In genomic region chr2:181320103-181320499, GRCm38 (mm10) we compare ENCODE assay signal across 8 mouse cellular contexts. TPM values are rescaled to one million over a fixed set of nuclear protein-coding genes. Genes with fewer than 3 reads are reported as not detected.
DNase-seq lines count a peak whose midpoint lies in the region; ATAC-seq lines count a peak whose summit lies in the region.

No protein-coding gene starts in this region.

- intact Hi-C loops in heart, postnatal 25 days (cut with DNase I): no loop called here

- no peak for ATAC-seq in heart, embryonic 15.5 days (replicated peaks; ENCODE audit: insufficient number of reproducible peaks, insufficient read depth, low FRiP score, low read depth)
- ATAC-seq in hindbrain, embryonic 13.5 days (ENCODE audit: low FRiP score): no peak
- no peak; the same call in 1 of the 2 replicates for ATAC-seq in midbrain, embryonic 12.5 days (ENCODE audit: low FRiP score, low read depth)

- H3K9me3 ChIP-seq in heart, embryonic 15.5 days (replicated peaks): no peaks in the 10 kb centered on the region
- no peaks in the 10 kb centered on the region for H3K9me3 ChIP-seq in hindbrain, embryonic 13.5 days
- H3K9me3 ChIP-seq in midbrain, embryonic 12.5 days: no peaks in the 10 kb centered on the region

- peak overlapping the region; percentile 80 for H3K27ac ChIP-seq in heart, embryonic 15.5 days
- peak overlapping the region; percentile 79 for H3K27ac ChIP-seq in hindbrain, embryonic 13.5 days
- H3K27ac ChIP-seq in midbrain, embryonic 12.5 days (replicated peaks): peak overlapping the region; percentile 63; the same call in 1 of the 2 replicates

- peaks cover 16% of the 10 kb centered on the region for H3K27me3 ChIP-seq in heart, embryonic 15.5 days
- peaks cover 15% of the 10 kb centered on the region; the same call in 1 of the 2 replicates for H3K27me3 ChIP-seq in hindbrain, embryonic 13.5 days
- peaks cover 11% of the 10 kb centered on the region for H3K27me3 ChIP-seq in midbrain, embryonic 12.5 days

- H3K36me3 ChIP-seq in heart, embryonic 15.5 days: peaks cover 24% of the 10 kb centered on the region
- H3K36me3 ChIP-seq in hindbrain, embryonic 13.5 days: peaks cover 31% of the 10 kb centered on the region
- peaks cover 34% of the 10 kb centered on the region for H3K36me3 ChIP-seq in midbrain, embryonic 12.5 days

- H3K4me3 ChIP-seq in heart, embryonic 15.5 days: peak overlapping the region; percentile 63
- H3K4me3 ChIP-seq in hindbrain, embryonic 13.5 days: peak overlapping the region; percentile 56
- peak overlapping the region; percentile 70 for H3K4me3 ChIP-seq in midbrain, embryonic 12.5 days

- 17% methylated on average over 7 of the region's 7 CpGs for WGBS in heart, embryonic 15.5 days
- WGBS in hindbrain, embryonic 13.5 days: 14% methylated on average over 7 of the region's 7 CpGs
- WGBS in midbrain, embryonic 12.5 days: 14% methylated on average over 7 of the region's 7 CpGs

- peak overlapping the region; percentile 56 for H3K9ac ChIP-seq in heart, embryonic 15.5 days
- H3K9ac ChIP-seq in hindbrain, embryonic 13.5 days: peak overlapping the region; percentile 68
- H3K9ac ChIP-seq in midbrain, embryonic 12.5 days (replicated peaks): peak overlapping the region; percentile 64

- DNase-seq in heart, postnatal 25 days (ENCODE audit: low spot score): no peak
- DNase-seq in R1 (ENCODE audit: low read depth, low spot score): peak; percentile 50
- DNase-seq in layer of hippocampus, adult 11-12 months (ENCODE audit: low spot score): no peak
- no peak for DNase-seq in left cerebral cortex, adult 11 months (ENCODE audit: low spot score)
- DNase-seq in spleen, postnatal 10 days (ENCODE audit: low spot score in 2 of 2): no peak

- H3K4me1 ChIP-seq in heart, embryonic 15.5 days (replicated peaks): peaks cover 12% of the 10 kb centered on the region
- H3K4me1 ChIP-seq in hindbrain, embryonic 13.5 days (replicated peaks): peaks cover 16% of the 10 kb centered on the region
- H3K4me1 ChIP-seq in midbrain, embryonic 12.5 days: peaks cover 16% of the 10 kb centered on the region

- H3K4me2 ChIP-seq in heart, embryonic 15.5 days: peak overlapping the region; percentile 75
- peak overlapping the region; percentile 72 for H3K4me2 ChIP-seq in hindbrain, embryonic 13.5 days
- H3K4me2 ChIP-seq in midbrain, embryonic 12.5 days (replicated peaks): peak overlapping the region; percentile 78

RNA-seq across cellular contexts. Expression of gene Rtel1, which starts 0.6 kb away (rescaled TPM):
- polyA plus RNA-seq in heart, embryonic 15.5 days (2015; fragmentation: Nextera tagmentation; extraction: Ambion mirVana): 18.0 and 27.9 TPM in 2 replicates
- 10 to 100 TPM; 13.2 to 13.4 TPM for total RNA-seq in heart, postnatal 25 days (2021)
- 34.6 and 35.1 TPM in 2 replicates for polyA plus RNA-seq in hindbrain, embryonic 13.5 days (2015; fragmentation: Nextera tagmentation; extraction: Ambion mirVana)
- polyA plus RNA-seq in midbrain, embryonic 12.5 days (2016; fragmentation: Nextera tagmentation; extraction: Ambion mirVana): 54.2 and 55.3 TPM in 2 replicates

RNA-seq across cellular contexts. Expression of gene Stmn3, which starts 5.8 kb away (rescaled TPM):
- polyA plus RNA-seq in heart, embryonic 15.5 days (2015; fragmentation: Nextera tagmentation; extraction: Ambion mirVana): 0.89 and 13.4 TPM in 2 replicates
- total RNA-seq in heart, postnatal 25 days (2021): under 1 TPM; 0.45 to 0.52 TPM
- polyA plus RNA-seq in hindbrain, embryonic 13.5 days (2015; fragmentation: Nextera tagmentation; extraction: Ambion mirVana): 1,135 and 1,161 TPM in 2 replicates
- polyA plus RNA-seq in midbrain, embryonic 12.5 days (2016; fragmentation: Nextera tagmentation; extraction: Ambion mirVana): 443 and 455 TPM in 2 replicates

RNA-seq across cellular contexts. Expression of gene Gmeb2, which starts 32.3 kb away (rescaled TPM):
- polyA plus RNA-seq in heart, embryonic 15.5 days (2015; fragmentation: Nextera tagmentation; extraction: Ambion mirVana): 7.4 and 9.5 TPM in 2 replicates
- total RNA-seq in heart, postnatal 25 days (2021): 10 to 100 TPM in 1 of 2 experiments, 1 to 10 TPM in 1; 8.5 to 10.5 TPM
- 17.2 and 17.8 TPM in 2 replicates for polyA plus RNA-seq in hindbrain, embryonic 13.5 days (2015; fragmentation: Nextera tagmentation; extraction: Ambion mirVana)
- 23.4 and 23.9 TPM in 2 replicates for polyA plus RNA-seq in midbrain, embryonic 12.5 days (2016; fragmentation: Nextera tagmentation; extraction: Ambion mirVana)

RNA-seq across cellular contexts. Expression of gene Zgpat, which starts 44.6 kb away (rescaled TPM):
- polyA plus RNA-seq in heart, embryonic 15.5 days (2015; fragmentation: Nextera tagmentation; extraction: Ambion mirVana): 24.1 and 32.2 TPM in 2 replicates
- 10 to 100 TPM; 18.3 to 21.2 TPM for total RNA-seq in heart, postnatal 25 days (2021)
- polyA plus RNA-seq in hindbrain, embryonic 13.5 days (2015; fragmentation: Nextera tagmentation; extraction: Ambion mirVana): 69.2 and 69.8 TPM in 2 replicates
- polyA plus RNA-seq in midbrain, embryonic 12.5 days (2016; fragmentation: Nextera tagmentation; extraction: Ambion mirVana): 69.4 and 75.0 TPM in 2 replicates

RNA-seq across cellular contexts. Expression of gene Arfrp1, which starts 45.1 kb away (rescaled TPM):
- 53.2 and 59.4 TPM in 2 replicates for polyA plus RNA-seq in heart, embryonic 15.5 days (2015; fragmentation: Nextera tagmentation; extraction: Ambion mirVana)
- total RNA-seq in heart, postnatal 25 days (2021): 10 to 100 TPM; 54.3 to 54.9 TPM
- polyA plus RNA-seq in hindbrain, embryonic 13.5 days (2015; fragmentation: Nextera tagmentation; extraction: Ambion mirVana): 87.8 and 88.4 TPM in 2 replicates
- 84.0 and 84.2 TPM in 2 replicates for polyA plus RNA-seq in midbrain, embryonic 12.5 days (2016; fragmentation: Nextera tagmentation; extraction: Ambion mirVana)

Comparison
In these comparisons a context has a peak if more than half of its experiments do, and no peak if none do; other contexts are left out.
1. RNA of gene Stmn3, which starts 5.8 kb away (polyA plus RNA-seq): 1,135 to 1,161 TPM in hindbrain, embryonic 13.5 days and 443 to 455 TPM in midbrain, embryonic 12.5 days; 0.89 to 13.4 TPM in heart, embryonic 15.5 days; every median in the first group is over 10 times any median in the second.
2. Peak in every context shown above with its lines, with median percentiles within 50 percentile points of each other: H3K27ac ChIP-seq, H3K4me2 ChIP-seq, H3K4me3 ChIP-seq and H3K9ac ChIP-seq.